Mouse (Mus musculus): ENCODE measurements at regions not wholly inside any gene's neighbourhood (a gene's known extent, or its start where the extent isn't known, plus 50 kb on each side); places are given as distances from the start of the nearest gene placed in this dataset.

- Histone ChIP-seq H3K4me1 (ENCODE audit: control insufficient read depth, insufficient read depth, low read length) (no peaks in the 10 kb centered on the region), H3K4me3 (ENCODE audit: insufficient read depth, low read length) (no peak overlapping the region), H3K27ac (ENCODE audit: insufficient read depth, low read length) (no peak overlapping the region)
- TF ChIP-seq POLR2A (IDR thresholded peaks at IDR 0.05; ENCODE audit: extremely low read depth, insufficient read depth, low read length) (no peak), CTCF (IDR thresholded peaks at IDR 0.05; ENCODE audit: extremely low read depth, insufficient read depth, low read length) (no peak)
Measured at GRCm38 (mm10) chr4:69116353-69116752, 162.2 kb upstream of the Brinp1 start.

DNA sequence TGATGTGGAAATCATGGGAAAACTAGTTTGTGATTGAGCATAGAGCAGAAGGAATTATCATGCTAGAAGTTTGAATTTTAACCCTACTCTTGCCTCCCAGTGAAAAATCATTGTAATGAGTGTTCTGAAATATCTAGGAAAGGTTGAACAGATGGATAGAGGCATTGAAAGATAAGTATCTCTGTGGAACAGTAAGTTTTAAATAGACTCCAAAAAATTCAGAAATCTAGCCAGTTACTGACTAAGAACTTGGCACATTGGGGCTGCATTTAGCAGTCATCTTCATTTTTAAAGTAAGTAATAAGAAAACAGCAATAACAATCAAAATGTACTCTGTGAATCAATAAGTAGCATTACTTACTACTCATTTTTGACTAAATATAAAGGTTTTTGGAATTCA lies 151.0 kb upstream of the Brinp1 start:
- H3K4me1 ChIP-seq (ENCODE audit: control insufficient read depth, insufficient read depth, low read length) = no peaks in the 10 kb centered on the region
- TF ChIP-seq CTCF (IDR thresholded peaks at IDR 0.05; ENCODE audit: extremely low read depth, insufficient read depth, low read length) = no peak
- no peak for TF ChIP-seq POLR2A (IDR thresholded peaks at IDR 0.05; ENCODE audit: extremely low read depth, insufficient read depth, low read length)
- H3K4me3 ChIP-seq (ENCODE audit: insufficient read depth, low read length) = no peak overlapping the region
- no peak overlapping the region for H3K27ac ChIP-seq (ENCODE audit: insufficient read depth, low read length)

DNA sequence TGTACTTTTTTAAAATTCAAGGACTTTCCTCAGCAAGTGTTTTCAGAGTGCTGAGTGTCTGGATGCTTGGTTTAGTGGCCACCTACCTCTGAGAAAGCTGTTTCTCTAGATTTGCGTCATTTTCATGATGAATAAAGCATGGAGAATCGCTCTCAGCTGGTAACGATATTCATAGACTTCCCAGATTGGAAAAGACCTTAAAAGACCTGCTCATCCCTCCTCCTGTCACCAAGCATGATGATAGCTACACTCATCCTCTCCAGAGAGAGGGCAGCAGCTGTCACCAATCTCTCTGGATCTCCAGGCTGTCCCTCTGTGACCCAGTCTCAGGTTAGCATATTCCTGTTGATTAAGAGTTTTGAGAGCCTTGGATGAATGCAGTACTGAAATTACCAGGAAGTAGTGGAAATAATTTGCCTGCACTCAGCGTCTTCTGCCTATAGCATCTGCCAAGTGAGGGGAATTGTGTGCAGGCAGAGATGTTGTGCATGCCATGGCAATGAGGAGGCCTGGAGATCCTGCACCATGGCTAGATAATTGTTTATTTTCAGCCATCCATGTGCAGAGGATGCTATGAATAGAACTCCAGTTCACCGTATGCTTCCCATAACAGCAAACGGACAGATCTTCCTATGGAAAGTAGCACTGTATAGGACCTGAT lies 141.7 kb upstream of the Brinp1 start:
- Histone ChIP-seq H3K4me1 (ENCODE audit: control insufficient read depth, insufficient read depth, low read length) (no peaks in the 10 kb centered on the region), H3K27ac (ENCODE audit: insufficient read depth, low read length) (0 out of 2 replicates have a peak overlapping the region, but pooled peaks have one; percentile 22), H3K4me3 (ENCODE audit: insufficient read depth, low read length) (no peak overlapping the region)
- TF ChIP-seq CTCF (IDR thresholded peaks at IDR 0.05; ENCODE audit: extremely low read depth, insufficient read depth, low read length) (no peak), POLR2A (IDR thresholded peaks at IDR 0.05; ENCODE audit: extremely low read depth, insufficient read depth, low read length) (no peak)

GRCm38 (mm10) chr4:69078085-69078484 lies 123.9 kb upstream of the Brinp1 start:
- Histone ChIP-seq H3K27ac (ENCODE audit: insufficient read depth, low read length) (no peak overlapping the region), H3K4me3 (ENCODE audit: insufficient read depth, low read length) (no peak overlapping the region), H3K4me1 (ENCODE audit: control insufficient read depth, insufficient read depth, low read length) (no peaks in the 10 kb centered on the region)
- TF ChIP-seq POLR2A (IDR thresholded peaks at IDR 0.05; ENCODE audit: extremely low read depth, insufficient read depth, low read length) (no peak), CTCF (IDR thresholded peaks at IDR 0.05; ENCODE audit: extremely low read depth, insufficient read depth, low read length) (no peak)

DNA sequence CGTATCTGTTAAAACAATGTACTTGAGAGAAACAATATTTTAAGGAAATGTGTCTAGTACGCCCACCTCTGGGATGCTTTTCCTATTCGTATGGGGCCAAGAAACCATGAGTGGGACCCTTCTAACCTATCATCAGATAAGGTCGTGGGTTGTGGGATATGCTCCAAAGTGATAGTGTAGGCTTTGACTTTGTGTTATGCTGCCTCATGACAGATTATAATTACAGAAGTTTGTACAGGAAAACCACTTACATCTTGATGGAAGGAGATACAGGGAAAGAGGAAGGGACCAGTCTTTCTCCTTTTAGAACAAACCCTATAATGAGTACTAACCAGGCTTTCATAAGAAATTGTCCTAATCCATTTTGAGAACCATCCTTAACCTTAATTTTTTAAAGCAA lies 123.1 kb upstream of the Brinp1 start:
- Histone ChIP-seq H3K4me1 (ENCODE audit: control insufficient read depth, insufficient read depth, low read length) (no peaks in the 10 kb centered on the region), H3K4me3 (ENCODE audit: insufficient read depth, low read length) (no peak overlapping the region), H3K27ac (ENCODE audit: insufficient read depth, low read length) (no peak overlapping the region)
- TF ChIP-seq CTCF (IDR thresholded peaks at IDR 0.05; ENCODE audit: extremely low read depth, insufficient read depth, low read length) (no peak), POLR2A (IDR thresholded peaks at IDR 0.05; ENCODE audit: extremely low read depth, insufficient read depth, low read length) (no peak)

GRCm38 (mm10) chr4:69039645-69040342 lies 85.6 kb upstream of the Brinp1 start:
- Histone ChIP-seq H3K4me1 (ENCODE audit: control insufficient read depth, insufficient read depth, low read length) (no peaks in the 10 kb centered on the region), H3K4me3 (ENCODE audit: insufficient read depth, low read length) (no peak overlapping the region), H3K27ac (ENCODE audit: insufficient read depth, low read length) (no peak overlapping the region)
- no peak for TF ChIP-seq POLR2A (IDR thresholded peaks at IDR 0.05; ENCODE audit: extremely low read depth, insufficient read depth, low read length)
- TF ChIP-seq CTCF (IDR thresholded peaks at IDR 0.05; ENCODE audit: extremely low read depth, insufficient read depth, low read length) = no peak

GRCm38 (mm10) chr4:69034166-69034565 lies 80.0 kb upstream of the Brinp1 start:
- no peak overlapping the region for H3K4me3 ChIP-seq (ENCODE audit: insufficient read depth, low read length)
- no peak overlapping the region for H3K27ac ChIP-seq (ENCODE audit: insufficient read depth, low read length)
- no peaks in the 10 kb centered on the region for H3K4me1 ChIP-seq (ENCODE audit: control insufficient read depth, insufficient read depth, low read length)
- no peak for TF ChIP-seq CTCF (IDR thresholded peaks at IDR 0.05; ENCODE audit: extremely low read depth, insufficient read depth, low read length)

DNA sequence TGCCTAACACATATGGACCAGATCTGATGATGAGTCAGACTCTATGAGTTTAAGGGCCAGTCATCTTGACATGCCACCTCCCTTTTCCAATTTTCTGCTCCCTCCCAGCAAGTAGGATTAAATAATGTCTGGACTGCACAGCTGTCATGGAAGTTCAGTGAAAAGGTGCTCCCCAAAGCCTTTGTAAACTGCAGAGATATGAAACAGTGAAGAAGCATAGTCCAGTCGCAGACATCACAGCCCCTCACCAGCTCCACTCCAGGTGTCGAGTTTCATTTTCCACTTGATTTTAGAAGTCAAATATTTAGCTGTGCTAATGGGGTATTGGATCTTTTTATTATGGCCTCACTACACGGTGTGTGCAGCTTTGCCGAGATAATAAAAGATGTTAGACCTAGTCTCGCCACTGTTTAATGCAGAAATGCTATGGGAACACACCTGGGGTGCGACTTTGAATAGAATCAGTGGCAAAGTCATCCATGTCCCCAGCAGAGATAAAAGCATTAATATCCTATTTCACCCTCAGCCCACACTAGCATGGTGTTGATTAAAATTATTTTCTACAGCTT lies 66.0 kb upstream of the Brinp1 start:
- H3K4me3 ChIP-seq (ENCODE audit: insufficient read depth, low read length) = no peak overlapping the region
- H3K4me1 ChIP-seq (ENCODE audit: control insufficient read depth, insufficient read depth, low read length) = no peaks in the 10 kb centered on the region
- TF ChIP-seq POLR2A (IDR thresholded peaks at IDR 0.05; ENCODE audit: extremely low read depth, insufficient read depth, low read length) = no peak
- no peak for TF ChIP-seq CTCF (IDR thresholded peaks at IDR 0.05; ENCODE audit: extremely low read depth, insufficient read depth, low read length)
- H3K27ac ChIP-seq (ENCODE audit: insufficient read depth, low read length) = no peak overlapping the region

DNA sequence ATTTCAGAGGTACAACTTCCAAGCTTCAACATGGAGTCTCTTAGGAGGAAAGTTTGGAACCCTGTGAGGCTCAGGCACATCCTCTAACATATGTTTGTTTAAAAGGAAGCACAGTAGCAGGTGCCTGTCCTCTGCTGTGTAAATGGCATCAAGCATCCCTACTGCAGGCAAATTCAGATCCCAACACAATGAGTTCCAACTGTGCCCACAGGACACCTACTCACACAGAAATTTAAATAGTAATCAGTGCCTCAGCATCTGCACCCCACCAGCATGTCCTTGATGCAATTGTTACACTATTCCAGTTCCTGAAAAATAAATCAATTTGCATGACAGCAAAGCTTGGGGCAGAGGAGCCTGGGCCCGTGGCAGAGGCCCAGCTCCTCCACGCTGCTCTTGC lies 61.2 kb upstream of the Brinp1 start:
- no peaks in the 10 kb centered on the region for H3K4me1 ChIP-seq (ENCODE audit: control insufficient read depth, insufficient read depth, low read length)
- no peak for TF ChIP-seq POLR2A (IDR thresholded peaks at IDR 0.05; ENCODE audit: extremely low read depth, insufficient read depth, low read length)
- no peak for TF ChIP-seq CTCF (IDR thresholded peaks at IDR 0.05; ENCODE audit: extremely low read depth, insufficient read depth, low read length)
- H3K4me3 ChIP-seq (ENCODE audit: insufficient read depth, low read length) = no peak overlapping the region
- H3K27ac ChIP-seq (ENCODE audit: insufficient read depth, low read length) = no peak overlapping the region

Data from cortical plate, adult 2 months (tissue).